ENCODE assay signal across 41 mouse cellular contexts in genomic region chr1:191149489-191149888, GRCm38 (mm10). TPM values are rescaled to one million over a fixed set of nuclear protein-coding genes. Genes with fewer than 3 reads are reported as not detected.
"Had no signal": no experiment of that assay in that cellular context is flagged by ENCODE, and none has a peak within 500 bp of the region (broad histone marks: within the 10 kb centered on the region; RNA-seq: fewer than 3 reads in every experiment).

No protein-coding gene starts in this region.

RNA-seq across cellular contexts. Expression of gene Fam71a, which starts 15.1 kb away (rescaled TPM):
- total RNA-seq: heart, postnatal 10 days; heart, postnatal 14 days; heart, postnatal 25 days; heart, postnatal 36 days; heart, postnatal 4 days; hindbrain, postnatal 0 days; layer of hippocampus, adult 18-20 months; layer of hippocampus, adult 2 months; layer of hippocampus, adult 8-10 months; layer of hippocampus, postnatal 10 days; layer of hippocampus, postnatal 14 days; layer of hippocampus, postnatal 25 days; layer of hippocampus, postnatal 36 days; left cerebral cortex, adult 18-20 months; left cerebral cortex, adult 2 months; left cerebral cortex, adult 8-10 months had no signal
- polyA plus RNA-seq: heart, embryonic 12.5 days; heart, embryonic 13.5 days; heart, embryonic 14.5 days; heart, embryonic 15.5 days; heart, embryonic 16.5 days; heart, postnatal 0 days; hindbrain, embryonic 10.5 days; hindbrain, embryonic 11.5 days; hindbrain, embryonic 12.5 days; hindbrain, embryonic 13.5 days; hindbrain, embryonic 14.5 days; hindbrain, embryonic 15.5 days; hindbrain, embryonic 16.5 days; hindbrain, postnatal 0 days; inflammation-experienced regulatory T-cells, adult 6 months; intestine, embryonic 14.5 days; intestine, embryonic 15.5 days; intestine, embryonic 16.5 days; intestine, postnatal 0 days; kidney, adult 2 months; kidney, embryonic 14.5 days; kidney, embryonic 15.5 days; kidney, embryonic 16.5 days; kidney, postnatal 0 days; large intestine, adult 2 months had no signal

RNA-seq across cellular contexts. Expression of gene Batf3, which starts 51.8 kb away (rescaled TPM):
- total RNA-seq: heart, postnatal 14 days; hematopoietic stem cell, adult 5-6 weeks; layer of hippocampus, postnatal 14 days had no signal
